Mouse (Mus musculus): ENCODE results near the gene St8sia1. TPM values are rescaled to one million over a fixed set of nuclear protein-coding genes. Genes with fewer than 3 reads are reported as not detected.

The St8sia1 gene
- polyA plus RNA-seq, 1 experiment from 2014 or later = 3.6 TPM

DNA sequence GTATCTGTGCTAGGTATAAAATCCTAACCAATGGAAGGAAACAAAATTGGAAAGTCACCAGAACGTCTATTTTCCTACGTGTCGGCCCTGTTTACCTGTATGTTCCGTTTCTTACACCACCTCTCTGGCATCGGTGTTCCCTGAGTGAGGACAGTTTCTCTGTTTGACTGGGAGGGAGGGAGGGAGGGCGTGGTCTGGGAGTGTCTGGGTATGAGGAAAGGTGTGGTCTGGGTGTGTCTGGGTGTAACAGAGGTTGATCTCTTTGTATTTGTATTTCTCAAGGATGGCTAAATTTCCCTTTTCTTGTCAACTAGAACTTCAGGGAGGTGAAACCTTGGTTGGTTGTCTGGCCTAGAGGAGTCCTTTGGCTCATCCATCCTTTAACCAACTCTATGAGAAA lies 73.9 kb downstream of the St8sia1 start:
- no peak overlapping the region for H3K4me2 ChIP-seq
- 76% methylated on average over 6 of the region's 6 CpGs for WGBS (ENCODE audit: insufficient replicate concordance)
- H3K4me3 ChIP-seq (ENCODE audit: low read depth, low read length) = no peak overlapping the region
- H3K27ac ChIP-seq (ENCODE audit: low read depth, low read length) = no peak overlapping the region
- H3K4me1 ChIP-seq (ENCODE audit: control insufficient read depth, insufficient read depth, low read length) = no peaks in the 10 kb centered on the region
- no peaks in the 10 kb centered on the region for H3K27me3 ChIP-seq (ENCODE audit: control insufficient read depth, insufficient read depth, low read length)
- no peaks in the 10 kb centered on the region for H3K36me3 ChIP-seq (ENCODE audit: control insufficient read depth, insufficient read depth, low read length)
- no peak overlapping the region for H3K9ac ChIP-seq (ENCODE audit: low read depth, low read length)
- H3K9me3 ChIP-seq (replicated peaks; ENCODE audit: control insufficient read depth, low read length) = no peaks in the 10 kb centered on the region
- ATAC-seq (replicated peaks; ENCODE audit: insufficient number of reproducible peaks, low FRiP score, low TSS enrichment) = no peak

DNA sequence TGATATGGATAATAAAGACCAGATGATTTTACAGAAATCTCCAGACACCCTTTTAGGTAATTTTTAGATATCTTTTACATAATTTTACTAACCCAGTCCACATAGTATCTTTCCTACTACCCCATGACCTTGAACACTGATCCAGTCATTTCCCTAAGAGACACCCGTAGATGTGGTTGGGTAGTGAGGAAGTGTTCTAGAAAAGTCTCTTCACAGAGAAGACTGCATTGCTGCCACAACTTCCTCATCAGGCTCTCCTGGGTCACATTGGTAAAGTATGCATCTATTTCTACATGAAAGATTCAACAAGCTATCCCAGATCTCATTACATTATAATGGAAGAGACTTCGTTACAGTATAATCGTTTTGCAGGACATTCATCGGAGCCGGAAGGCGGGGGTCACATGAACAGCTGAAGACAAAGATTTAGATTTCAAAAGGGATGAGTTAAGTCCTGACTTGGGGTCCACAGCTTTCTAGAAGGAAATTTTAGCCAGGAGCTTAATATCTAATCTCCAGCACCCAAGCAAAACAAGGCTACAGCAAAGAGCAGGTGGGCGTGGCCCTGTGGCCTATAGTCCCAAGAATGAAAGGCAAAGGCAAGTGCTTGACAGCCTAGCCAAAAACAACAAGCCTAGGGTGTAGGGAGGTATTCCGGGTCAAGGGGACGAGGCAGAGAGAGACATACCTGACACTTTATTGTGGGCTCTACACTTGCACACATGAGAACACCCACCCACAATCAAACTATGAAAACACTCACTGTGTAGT lies 75.1 kb downstream of the St8sia1 start:
- no peaks in the 10 kb centered on the region for H3K9me3 ChIP-seq (replicated peaks; ENCODE audit: control insufficient read depth, low read length)
- no peaks in the 10 kb centered on the region for H3K36me3 ChIP-seq (ENCODE audit: control insufficient read depth, insufficient read depth, low read length)
- ATAC-seq (replicated peaks; ENCODE audit: insufficient number of reproducible peaks, low FRiP score, low TSS enrichment) = no peak
- 76% methylated on average over 9 of the region's 9 CpGs for WGBS (ENCODE audit: insufficient replicate concordance)
- H3K4me1 ChIP-seq (ENCODE audit: control insufficient read depth, insufficient read depth, low read length) = no peaks in the 10 kb centered on the region
- H3K9ac ChIP-seq (ENCODE audit: low read depth, low read length) = no peak overlapping the region
- H3K4me3 ChIP-seq (ENCODE audit: low read depth, low read length) = no peak overlapping the region
- no peaks in the 10 kb centered on the region for H3K27me3 ChIP-seq (ENCODE audit: control insufficient read depth, insufficient read depth, low read length)
- H3K4me2 ChIP-seq = no peak overlapping the region
- no peak overlapping the region for H3K27ac ChIP-seq (ENCODE audit: low read depth, low read length)

DNA sequence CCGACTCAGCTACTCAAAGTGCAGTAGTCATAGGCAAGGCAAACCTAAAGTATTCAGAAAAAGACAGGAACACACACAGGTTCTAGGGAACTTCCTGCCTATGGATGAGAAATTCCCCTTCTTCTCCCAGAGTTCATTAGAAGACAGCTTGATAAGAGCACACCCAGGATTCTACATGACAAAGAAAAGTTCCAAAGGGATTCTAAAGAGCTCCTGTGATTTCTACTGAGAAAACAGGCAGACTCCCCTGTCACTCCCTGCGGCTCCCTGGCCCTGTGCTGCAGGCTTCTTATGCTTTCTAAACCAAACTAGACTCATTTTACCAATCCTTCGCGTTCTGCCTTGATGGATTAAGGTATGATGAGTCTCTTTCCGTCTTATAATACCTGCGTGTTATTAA lies 75.9 kb downstream of the St8sia1 start:
- Histone ChIP-seq H3K9ac (ENCODE audit: low read depth, low read length) (no peak overlapping the region), H3K9me3 (replicated peaks; ENCODE audit: control insufficient read depth, low read length) (no peaks in the 10 kb centered on the region), H3K27me3 (ENCODE audit: control insufficient read depth, insufficient read depth, low read length) (no peaks in the 10 kb centered on the region), H3K4me3 (ENCODE audit: low read depth, low read length) (no peak overlapping the region), H3K4me1 (ENCODE audit: control insufficient read depth, insufficient read depth, low read length) (no peaks in the 10 kb centered on the region), H3K27ac (ENCODE audit: low read depth, low read length) (no peak overlapping the region), H3K36me3 (ENCODE audit: control insufficient read depth, insufficient read depth, low read length) (no peaks in the 10 kb centered on the region), H3K4me2 (no peak overlapping the region)
- no peak for ATAC-seq (replicated peaks; ENCODE audit: insufficient number of reproducible peaks, low FRiP score, low TSS enrichment)
- 75% methylated on average over 6 of the region's 6 CpGs for WGBS (ENCODE audit: insufficient replicate concordance)

DNA sequence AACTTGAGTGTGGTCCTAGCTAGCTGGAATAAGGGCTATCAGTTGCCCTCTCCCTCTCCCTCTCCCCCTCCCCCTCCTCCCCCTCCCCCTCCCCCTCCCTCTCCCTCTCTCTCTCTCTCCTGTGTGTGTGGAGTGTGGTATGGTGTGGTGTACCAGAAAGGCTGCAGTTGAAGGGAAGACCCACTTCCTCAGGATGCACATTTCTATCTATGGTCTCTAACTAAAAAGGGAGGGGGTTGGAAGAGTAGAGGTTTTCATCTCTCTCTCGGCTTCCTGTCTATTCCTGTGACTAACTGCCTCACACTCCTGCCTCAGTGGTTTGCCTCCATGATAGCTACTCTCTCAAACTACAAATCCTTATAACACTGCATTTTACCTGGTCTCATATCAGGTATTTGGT lies 76.9 kb downstream of the St8sia1 start:
- Histone ChIP-seq H3K4me2 (no peak overlapping the region), H3K4me1 (ENCODE audit: control insufficient read depth, insufficient read depth, low read length) (no peaks in the 10 kb centered on the region), H3K4me3 (ENCODE audit: low read depth, low read length) (no peak overlapping the region), H3K36me3 (ENCODE audit: control insufficient read depth, insufficient read depth, low read length) (no peaks in the 10 kb centered on the region), H3K9ac (ENCODE audit: low read depth, low read length) (no peak overlapping the region), H3K27ac (ENCODE audit: low read depth, low read length) (no peak overlapping the region), H3K27me3 (ENCODE audit: control insufficient read depth, insufficient read depth, low read length) (no peaks in the 10 kb centered on the region), H3K9me3 (replicated peaks; ENCODE audit: control insufficient read depth, low read length) (no peaks in the 10 kb centered on the region)
- 74% methylated on average over 1 of the region's 1 CpGs for whole genome bisulfite sequencing (ENCODE audit: insufficient replicate concordance)
- ATAC-seq (replicated peaks; ENCODE audit: insufficient number of reproducible peaks, low FRiP score, low TSS enrichment) = no peak

DNA sequence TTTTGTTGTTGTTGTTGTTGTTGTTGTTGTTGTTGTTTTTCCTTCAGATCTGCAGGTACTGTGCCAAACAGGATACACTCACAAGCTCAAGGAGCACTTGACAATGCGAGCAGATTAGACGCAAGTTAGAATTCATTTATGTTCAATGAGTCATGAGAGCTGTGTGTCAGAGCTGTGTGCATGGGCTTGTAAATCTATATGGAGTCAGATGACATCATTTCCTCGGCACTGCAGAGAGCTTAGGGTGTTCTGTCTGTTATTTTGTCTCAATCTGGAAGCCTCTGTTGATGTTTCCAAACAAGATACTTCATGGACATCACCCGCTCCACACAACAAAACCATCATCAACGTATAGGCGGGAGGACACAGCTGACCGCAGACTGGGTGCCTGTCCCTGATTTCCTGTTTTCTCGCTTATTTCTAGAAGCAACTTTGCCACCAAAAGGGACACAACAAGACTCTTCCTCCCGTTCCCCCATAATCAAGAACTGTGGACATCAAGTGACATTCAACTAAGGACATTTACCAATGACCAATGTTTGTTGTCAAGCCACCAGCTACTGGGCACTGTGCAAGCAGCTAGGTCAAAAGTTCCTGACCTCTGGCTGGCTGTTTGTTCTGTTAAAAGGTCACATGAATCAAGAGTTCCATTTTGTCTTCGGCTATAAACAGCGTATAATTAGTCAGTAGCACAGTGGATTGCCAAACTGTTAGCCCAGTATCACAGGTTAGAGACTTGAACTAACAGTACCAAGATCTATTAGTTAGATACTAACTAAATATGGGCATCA lies 78.7 kb downstream of the St8sia1 start:
- Histone ChIP-seq H3K4me2 (no peak overlapping the region), H3K4me1 (ENCODE audit: control insufficient read depth, insufficient read depth, low read length) (no peaks in the 10 kb centered on the region), H3K27me3 (ENCODE audit: control insufficient read depth, insufficient read depth, low read length) (no peaks in the 10 kb centered on the region), H3K4me3 (ENCODE audit: low read depth, low read length) (no peak overlapping the region), H3K27ac (ENCODE audit: low read depth, low read length) (no peak overlapping the region), H3K36me3 (ENCODE audit: control insufficient read depth, insufficient read depth, low read length) (no peaks in the 10 kb centered on the region), H3K9ac (ENCODE audit: low read depth, low read length) (no peak overlapping the region), H3K9me3 (replicated peaks; ENCODE audit: control insufficient read depth, low read length) (no peaks in the 10 kb centered on the region)
- ATAC-seq (replicated peaks; ENCODE audit: insufficient number of reproducible peaks, low FRiP score, low TSS enrichment) = no peak
- WGBS (ENCODE audit: insufficient replicate concordance) = 77% methylated on average over 11 of the region's 11 CpGs

DNA sequence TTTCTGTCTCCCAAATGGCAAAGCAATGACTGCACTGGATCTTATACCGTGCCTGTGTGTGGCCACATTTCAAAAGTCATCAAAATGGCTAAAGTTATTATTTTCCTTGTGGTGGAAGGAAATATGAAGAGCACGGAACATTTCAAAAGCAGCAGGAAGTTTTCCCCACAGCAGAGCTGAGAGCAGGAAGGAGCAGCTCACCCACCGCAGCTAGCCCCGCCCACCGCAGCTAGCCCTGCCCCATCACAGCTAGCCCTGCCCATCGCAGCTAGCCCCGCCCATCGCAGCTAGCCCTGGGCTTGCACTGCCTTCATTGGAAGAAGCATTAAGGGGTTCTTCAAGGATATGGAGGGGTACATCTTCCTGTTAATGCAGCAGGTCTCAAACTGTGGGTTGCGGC lies 80.1 kb downstream of the St8sia1 start:
- 57% methylated on average over 9 of the region's 9 CpGs for WGBS (ENCODE audit: insufficient replicate concordance)
- ATAC-seq (replicated peaks; ENCODE audit: insufficient number of reproducible peaks, low FRiP score, low TSS enrichment) = peak; percentile 53; the same call in 1 of the 2 replicates

DNA sequence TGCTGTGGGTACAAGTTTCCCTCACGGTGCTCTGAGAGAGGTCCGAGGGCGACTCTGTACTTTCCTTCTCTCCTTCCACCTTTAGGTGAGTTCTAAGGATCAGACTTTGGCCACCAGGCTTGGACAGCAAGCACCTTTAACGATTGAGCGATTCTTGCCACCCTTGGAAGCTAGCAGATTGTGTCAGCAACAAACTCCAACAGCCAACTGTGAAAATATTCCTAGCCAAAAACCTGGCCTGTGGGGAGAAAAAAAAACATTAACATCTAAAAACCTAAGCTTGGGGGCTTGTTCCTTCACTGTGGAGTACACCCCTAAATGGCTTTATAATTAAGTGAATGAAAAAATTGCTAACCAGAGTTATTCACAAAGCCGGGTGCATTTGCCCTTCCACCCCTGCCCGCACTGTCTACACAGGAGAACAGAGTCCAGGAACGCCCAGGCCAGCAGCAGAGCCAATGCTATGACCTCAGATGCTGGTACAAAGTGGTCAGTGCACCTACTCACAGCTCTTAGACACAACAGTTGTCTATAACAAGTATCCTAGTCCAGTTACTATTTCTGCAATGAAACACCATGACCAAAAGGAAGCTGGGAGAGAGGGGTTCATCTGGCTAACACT lies 83.3 kb downstream of the St8sia1 start:
- no peaks in the 10 kb centered on the region for H3K27me3 ChIP-seq (ENCODE audit: control insufficient read depth, insufficient read depth, low read length)
- no peaks in the 10 kb centered on the region for H3K9me3 ChIP-seq (replicated peaks; ENCODE audit: control insufficient read depth, low read length)
- 79% methylated on average over 8 of the region's 8 CpGs for WGBS (ENCODE audit: insufficient replicate concordance)
- H3K4me3 ChIP-seq (ENCODE audit: low read depth, low read length) = no peak overlapping the region
- H3K4me2 ChIP-seq = no peak overlapping the region
- no peak overlapping the region for H3K9ac ChIP-seq (ENCODE audit: low read depth, low read length)
- ATAC-seq (replicated peaks; ENCODE audit: insufficient number of reproducible peaks, low FRiP score, low TSS enrichment) = no peak
- H3K27ac ChIP-seq (ENCODE audit: low read depth, low read length) = no peak overlapping the region
- H3K36me3 ChIP-seq (ENCODE audit: control insufficient read depth, insufficient read depth, low read length) = no peaks in the 10 kb centered on the region
- peaks cover 23% of the 10 kb centered on the region for H3K4me1 ChIP-seq (ENCODE audit: control insufficient read depth, insufficient read depth, low read length)

More for the DNA sequence above, 80.1 kb downstream of the St8sia1 start:
- Histone ChIP-seq H3K27ac (ENCODE audit: low read depth, low read length) (no peak overlapping the region), H3K4me1 (ENCODE audit: control insufficient read depth, insufficient read depth, low read length) (peaks cover 8% of the 10 kb centered on the region; the same call in 1 of the 2 replicates), H3K36me3 (ENCODE audit: control insufficient read depth, insufficient read depth, low read length) (no peaks in the 10 kb centered on the region), H3K4me2 (no peak overlapping the region), H3K27me3 (ENCODE audit: control insufficient read depth, insufficient read depth, low read length) (no peaks in the 10 kb centered on the region), H3K4me3 (ENCODE audit: low read depth, low read length) (no peak overlapping the region), H3K9me3 (replicated peaks; ENCODE audit: control insufficient read depth, low read length) (no peaks in the 10 kb centered on the region), H3K9ac (ENCODE audit: low read depth, low read length) (no peak overlapping the region)

DNA sequence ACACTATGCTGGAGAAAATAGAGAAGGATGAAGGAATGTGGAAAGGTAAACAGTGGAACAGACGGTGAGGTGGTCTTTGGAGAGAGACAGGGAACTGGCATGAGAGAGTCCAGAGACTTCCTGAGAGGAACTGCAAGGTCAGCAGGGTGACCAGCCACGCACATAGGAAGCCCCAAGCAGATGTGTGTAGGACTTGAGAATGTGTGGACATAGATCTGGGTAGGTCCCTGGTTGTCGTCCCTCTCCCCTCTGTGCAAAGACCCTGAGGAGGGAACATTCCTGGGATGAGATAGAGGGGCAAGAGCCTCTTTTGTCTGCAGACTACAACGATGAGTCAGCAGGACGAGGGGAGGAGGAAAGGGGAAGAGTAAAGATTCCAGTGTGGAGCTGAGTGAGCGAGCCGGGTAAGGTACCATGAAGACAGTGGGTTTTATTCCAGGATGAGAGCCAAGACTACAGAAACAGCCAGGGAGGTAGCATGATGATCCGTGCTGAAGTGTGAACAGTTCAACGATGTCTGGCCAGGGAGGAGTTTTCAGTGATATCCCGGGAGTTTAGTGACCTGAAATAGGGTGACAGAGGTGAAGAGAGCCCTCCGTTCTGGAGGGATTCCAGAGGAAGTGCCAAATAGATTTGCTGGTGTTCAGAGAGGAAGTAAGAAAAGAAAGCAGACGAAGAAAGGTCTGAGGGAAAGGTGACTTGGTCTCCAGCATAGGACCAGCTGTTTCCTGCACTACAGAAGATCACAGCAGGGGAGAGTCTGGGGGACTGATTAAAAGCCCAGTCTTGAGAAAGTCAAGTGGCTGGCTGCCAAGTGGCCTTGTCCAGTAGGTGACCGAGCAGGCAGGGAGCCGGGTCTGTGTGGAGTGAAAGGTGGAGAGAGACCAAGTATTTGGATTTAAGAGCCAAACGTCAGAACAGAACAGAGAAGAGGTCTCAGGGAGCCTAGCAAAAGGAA lies 85.2 kb downstream of the St8sia1 start:
- Histone ChIP-seq H3K9me3 (replicated peaks; ENCODE audit: control insufficient read depth, low read length) (no peaks in the 10 kb centered on the region), H3K9ac (ENCODE audit: low read depth, low read length) (peak overlapping the region; percentile 52; the same call in 1 of the 2 replicates), H3K27ac (ENCODE audit: low read depth, low read length) (peak overlapping the region; percentile 51; the same call in 1 of the 2 replicates), H3K27me3 (ENCODE audit: control insufficient read depth, insufficient read depth, low read length) (no peaks in the 10 kb centered on the region), H3K4me2 (peak overlapping the region; percentile 58), H3K4me3 (ENCODE audit: low read depth, low read length) (no peak overlapping the region), H3K4me1 (ENCODE audit: control insufficient read depth, insufficient read depth, low read length) (peaks cover 23% of the 10 kb centered on the region), H3K36me3 (ENCODE audit: control insufficient read depth, insufficient read depth, low read length) (no peaks in the 10 kb centered on the region)
- ATAC-seq (replicated peaks; ENCODE audit: insufficient number of reproducible peaks, low FRiP score, low TSS enrichment) = peak; percentile 74
- WGBS (ENCODE audit: insufficient replicate concordance) = 7% methylated on average over 15 of the region's 15 CpGs
